Mouse (Mus musculus): ENCODE data around the gene Tnc. TPM values are rescaled to one million over a fixed set of nuclear protein-coding genes. Genes with fewer than 3 reads are reported as not detected.

Tnc gene
- polyA plus RNA-seq, 1 experiment from 2014 or later, result 64.2 TPM

- H3K4me2 ChIP-seq (ENCODE audit: low read length), result no peak overlapping the region
- no peak overlapping the region for H3K27ac ChIP-seq (ENCODE audit: low read length)
- no peak for ATAC-seq
- H3K9me3 ChIP-seq (replicated peaks; ENCODE audit: control insufficient read depth, low read length, poor library complexity, severe bottlenecking), result peaks cover 3% of the 10 kb centered on the region; the same call in 1 of the 2 replicates
- H3K27me3 ChIP-seq (ENCODE audit: control insufficient read depth, insufficient read depth, low read depth, low read length), result no peaks in the 10 kb centered on the region
- no peaks in the 10 kb centered on the region for H3K36me3 ChIP-seq (ENCODE audit: control insufficient read depth, insufficient read depth, low read length)
- no peaks in the 10 kb centered on the region for H3K4me1 ChIP-seq (ENCODE audit: control insufficient read depth, insufficient read depth, low read length)
- no peak overlapping the region for H3K4me3 ChIP-seq (ENCODE audit: low read depth, low read length)
- H3K9ac ChIP-seq (ENCODE audit: low read depth, low read length), result no peak overlapping the region
- WGBS, result 93% methylated on average over 2 of the region's 2 CpGs
These were observed 9.3 kb downstream of the Tnc start for GRCm38 (mm10) chr4:64037513-64037912.

DNA sequence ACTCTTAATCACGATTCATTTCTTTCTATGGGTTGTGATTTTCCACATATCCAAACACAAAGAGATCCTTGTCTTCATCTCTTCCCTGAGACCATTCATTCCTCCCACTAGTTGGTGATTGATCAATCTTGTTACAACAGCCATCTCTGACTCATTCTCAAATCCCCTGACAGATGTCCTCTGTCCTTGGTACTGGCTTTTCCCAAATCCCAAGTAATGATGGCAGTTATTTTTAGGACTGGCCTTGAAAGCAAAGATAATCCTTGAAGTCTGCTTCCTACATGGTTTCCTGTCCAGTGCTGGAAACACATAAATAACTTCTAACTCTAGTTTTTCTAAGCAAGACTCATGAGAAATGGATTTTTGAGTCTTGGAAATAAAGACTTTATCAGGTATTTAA lies 12.1 kb downstream of the Tnc start:
- peaks cover 3% of the 10 kb centered on the region; the same call in 1 of the 2 replicates for H3K9me3 ChIP-seq (replicated peaks; ENCODE audit: control insufficient read depth, low read length, poor library complexity, severe bottlenecking)
- no peaks in the 10 kb centered on the region for H3K36me3 ChIP-seq (ENCODE audit: control insufficient read depth, insufficient read depth, low read length)
- no peak for ATAC-seq
- no peak overlapping the region for H3K9ac ChIP-seq (ENCODE audit: low read depth, low read length)
- 0 out of 2 replicates have a peak, but pooled peaks cover 2% of the 10 kb centered on the region for H3K4me1 ChIP-seq (ENCODE audit: control insufficient read depth, insufficient read depth, low read length)
- no peak overlapping the region for H3K27ac ChIP-seq (ENCODE audit: low read length)
- H3K4me3 ChIP-seq (ENCODE audit: low read depth, low read length), result no peak overlapping the region
- H3K4me2 ChIP-seq (ENCODE audit: low read length), result no peak overlapping the region
- H3K27me3 ChIP-seq (ENCODE audit: control insufficient read depth, insufficient read depth, low read depth, low read length), result no peaks in the 10 kb centered on the region
- 82% methylated on average over 1 of the region's 1 CpGs for WGBS

GRCm38 (mm10) chr4:64033191-64033590 lies 13.6 kb downstream of the Tnc start:
- no peak overlapping the region for H3K4me2 ChIP-seq (ENCODE audit: low read length)
- no peak overlapping the region for H3K4me3 ChIP-seq (ENCODE audit: low read depth, low read length)
- H3K36me3 ChIP-seq (ENCODE audit: control insufficient read depth, insufficient read depth, low read length), result no peaks in the 10 kb centered on the region
- no peak overlapping the region for H3K9ac ChIP-seq (ENCODE audit: low read depth, low read length)
- H3K4me1 ChIP-seq (ENCODE audit: control insufficient read depth, insufficient read depth, low read length), result 0 out of 2 replicates have a peak, but pooled peaks cover 2% of the 10 kb centered on the region
- no peaks in the 10 kb centered on the region for H3K27me3 ChIP-seq (ENCODE audit: control insufficient read depth, insufficient read depth, low read depth, low read length)
- ATAC-seq, result no peak
- peaks cover 3% of the 10 kb centered on the region; the same call in 1 of the 2 replicates for H3K9me3 ChIP-seq (replicated peaks; ENCODE audit: control insufficient read depth, low read length, poor library complexity, severe bottlenecking)
- H3K27ac ChIP-seq (ENCODE audit: low read length), result no peak overlapping the region
- WGBS, result 70% methylated on average over 2 of the region's 2 CpGs

DNA sequence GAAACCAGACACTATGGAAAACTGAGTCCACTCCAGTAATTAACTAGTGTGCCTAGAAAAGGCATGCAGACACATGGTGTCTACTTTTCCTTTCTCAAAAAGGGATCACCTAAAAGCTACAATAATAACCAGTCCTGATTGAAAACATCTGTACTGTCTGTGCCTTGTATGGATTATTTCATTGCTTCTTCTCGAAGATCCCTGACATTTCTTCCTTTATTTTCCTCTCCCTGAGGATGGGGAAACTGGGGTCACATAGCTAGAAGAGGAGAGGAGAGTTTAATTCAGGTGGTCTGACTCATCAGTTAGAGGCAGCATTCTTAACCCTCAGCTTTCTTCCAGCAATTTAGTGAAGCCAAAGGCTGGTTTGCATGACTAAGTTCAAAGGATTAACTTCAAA lies 17.3 kb downstream of the Tnc start:
- Histone ChIP-seq H3K9me3 (replicated peaks; ENCODE audit: control insufficient read depth, low read length, poor library complexity, severe bottlenecking) (no peaks in the 10 kb centered on the region), H3K4me1 (ENCODE audit: control insufficient read depth, insufficient read depth, low read length) (0 out of 2 replicates have a peak, but pooled peaks cover 2% of the 10 kb centered on the region), H3K36me3 (ENCODE audit: control insufficient read depth, insufficient read depth, low read length) (no peaks in the 10 kb centered on the region), H3K4me3 (ENCODE audit: low read depth, low read length) (no peak overlapping the region), H3K4me2 (ENCODE audit: low read length) (no peak overlapping the region), H3K9ac (ENCODE audit: low read depth, low read length) (no peak overlapping the region), H3K27me3 (ENCODE audit: control insufficient read depth, insufficient read depth, low read depth, low read length) (no peaks in the 10 kb centered on the region), H3K27ac (ENCODE audit: low read length) (no peak overlapping the region)
- 48% methylated on average over 1 of the region's 1 CpGs for WGBS
- no peak for ATAC-seq

DNA sequence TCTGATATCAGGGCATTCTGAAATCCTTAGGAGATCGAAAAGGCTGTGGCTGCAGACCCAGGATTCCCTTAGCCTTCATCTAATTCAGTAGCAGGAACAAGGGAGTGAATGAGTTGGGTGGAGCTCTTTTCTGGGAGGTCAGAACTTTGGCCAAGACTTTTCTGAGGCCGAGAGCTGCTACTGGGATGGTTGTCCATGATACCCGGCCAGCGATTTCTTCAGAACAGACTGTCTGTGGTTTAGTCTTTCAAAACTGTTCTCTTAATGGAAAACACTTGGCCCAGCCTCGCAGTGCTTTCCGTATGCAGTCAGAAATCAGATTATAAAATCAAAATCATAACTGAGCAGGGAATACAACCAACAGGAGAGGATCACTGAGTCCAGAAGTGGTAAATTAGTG lies 21.2 kb downstream of the Tnc start:
- H3K27ac ChIP-seq (ENCODE audit: low read length), result no peak overlapping the region
- H3K4me2 ChIP-seq (ENCODE audit: low read length), result no peak overlapping the region
- no peak for ATAC-seq
- no peaks in the 10 kb centered on the region for H3K36me3 ChIP-seq (ENCODE audit: control insufficient read depth, insufficient read depth, low read length)
- no peaks in the 10 kb centered on the region for H3K27me3 ChIP-seq (ENCODE audit: control insufficient read depth, insufficient read depth, low read depth, low read length)
- no peaks in the 10 kb centered on the region for H3K9me3 ChIP-seq (replicated peaks; ENCODE audit: control insufficient read depth, low read length, poor library complexity, severe bottlenecking)
- WGBS, result 88% methylated on average over 6 of the region's 6 CpGs
- H3K4me3 ChIP-seq (ENCODE audit: low read depth, low read length), result no peak overlapping the region
- no peak overlapping the region for H3K9ac ChIP-seq (ENCODE audit: low read depth, low read length)
- H3K4me1 ChIP-seq (ENCODE audit: control insufficient read depth, insufficient read depth, low read length), result 0 out of 2 replicates have a peak, but pooled peaks cover under 1% of the 10 kb centered on the region

- WGBS, result 62% methylated on average over 4 of the region's 4 CpGs
- Histone ChIP-seq H3K9me3 (replicated peaks; ENCODE audit: control insufficient read depth, low read length, poor library complexity, severe bottlenecking) (no peaks in the 10 kb centered on the region), H3K9ac (ENCODE audit: low read depth, low read length) (no peak overlapping the region), H3K27me3 (ENCODE audit: control insufficient read depth, insufficient read depth, low read depth, low read length) (no peaks in the 10 kb centered on the region), H3K27ac (ENCODE audit: low read length) (no peak overlapping the region), H3K36me3 (ENCODE audit: control insufficient read depth, insufficient read depth, low read length) (no peaks in the 10 kb centered on the region), H3K4me2 (ENCODE audit: low read length) (no peak overlapping the region), H3K4me1 (ENCODE audit: control insufficient read depth, insufficient read depth, low read length) (no peaks in the 10 kb centered on the region), H3K4me3 (ENCODE audit: low read depth, low read length) (no peak overlapping the region)
- ATAC-seq, result no peak
These were observed 22.6 kb downstream of the Tnc start for GRCm38 (mm10) chr4:64024041-64024779.

DNA sequence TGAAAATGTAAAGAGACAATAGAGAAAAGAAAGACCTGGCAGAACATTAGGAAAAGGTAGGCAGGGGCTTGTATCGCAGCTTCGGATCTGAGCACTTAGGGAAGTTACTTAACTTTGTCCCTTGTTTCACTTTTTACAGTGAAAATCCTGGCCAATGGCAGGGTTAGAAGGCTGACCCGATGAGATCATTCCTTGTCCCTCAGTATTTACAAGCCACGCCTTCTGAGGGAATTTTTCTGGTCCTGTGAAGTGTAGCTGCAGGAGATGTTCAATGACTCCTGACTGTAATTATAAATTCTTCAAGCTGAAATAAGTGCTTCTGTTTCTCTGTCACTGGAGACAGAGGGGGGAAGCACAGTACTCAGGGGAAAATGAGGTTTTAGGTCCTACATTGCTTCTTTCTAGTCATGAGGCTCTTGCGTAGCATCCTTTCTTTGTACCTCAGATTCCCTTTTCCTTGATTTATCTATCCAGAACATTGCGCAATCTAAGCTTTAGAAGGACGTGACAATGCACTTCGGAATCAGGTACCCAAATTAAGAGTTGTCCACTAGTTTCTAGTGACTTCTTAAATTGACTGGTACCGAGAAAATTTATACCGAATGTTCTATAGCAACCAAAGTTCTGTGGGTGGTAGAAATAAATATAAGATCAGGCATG lies 25.8 kb downstream of the Tnc start:
- Histone ChIP-seq H3K4me3 (ENCODE audit: low read depth, low read length) (no peak overlapping the region), H3K36me3 (ENCODE audit: control insufficient read depth, insufficient read depth, low read length) (no peaks in the 10 kb centered on the region), H3K9ac (ENCODE audit: low read depth, low read length) (no peak overlapping the region), H3K27me3 (ENCODE audit: control insufficient read depth, insufficient read depth, low read depth, low read length) (no peaks in the 10 kb centered on the region), H3K9me3 (replicated peaks; ENCODE audit: control insufficient read depth, low read length, poor library complexity, severe bottlenecking) (no peaks in the 10 kb centered on the region), H3K4me1 (ENCODE audit: control insufficient read depth, insufficient read depth, low read length) (no peaks in the 10 kb centered on the region), H3K4me2 (ENCODE audit: low read length) (no peak overlapping the region), H3K27ac (ENCODE audit: low read length) (no peak overlapping the region)
- no peak for ATAC-seq
- 93% methylated on average over 10 of the region's 10 CpGs for WGBS

DNA sequence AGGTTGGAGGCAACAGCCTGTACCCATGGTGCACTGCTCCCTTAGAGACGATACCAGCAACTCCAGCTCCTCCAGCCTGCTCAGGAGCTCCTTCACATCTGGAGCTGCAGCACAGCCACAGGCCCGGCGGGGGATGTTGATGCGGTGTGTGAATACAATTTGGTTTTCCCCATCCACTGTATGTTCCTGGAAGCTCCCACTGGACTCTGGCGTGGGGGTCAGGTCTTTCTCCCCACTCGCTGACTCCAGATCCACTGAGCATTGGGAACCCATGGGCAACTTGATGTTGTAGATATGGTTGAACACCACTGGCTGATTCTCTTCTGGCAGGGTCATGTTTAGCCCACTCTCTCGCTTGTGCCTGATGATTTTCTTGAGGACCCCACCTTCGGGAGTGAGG lies 26.7 kb downstream of the Tnc start:
- no peak overlapping the region for H3K27ac ChIP-seq (ENCODE audit: low read length)
- H3K27me3 ChIP-seq (ENCODE audit: control insufficient read depth, insufficient read depth, low read depth, low read length), result no peaks in the 10 kb centered on the region
- H3K9me3 ChIP-seq (replicated peaks; ENCODE audit: control insufficient read depth, low read length, poor library complexity, severe bottlenecking), result no peaks in the 10 kb centered on the region
- WGBS, result 91% methylated on average over 8 of the region's 8 CpGs
- H3K36me3 ChIP-seq (ENCODE audit: control insufficient read depth, insufficient read depth, low read length), result no peaks in the 10 kb centered on the region
- H3K4me2 ChIP-seq (ENCODE audit: low read length), result no peak overlapping the region
- no peak for ATAC-seq
- no peak overlapping the region for H3K9ac ChIP-seq (ENCODE audit: low read depth, low read length)
- no peak overlapping the region for H3K4me3 ChIP-seq (ENCODE audit: low read depth, low read length)
- H3K4me1 ChIP-seq (ENCODE audit: control insufficient read depth, insufficient read depth, low read length), result no peaks in the 10 kb centered on the region

DNA sequence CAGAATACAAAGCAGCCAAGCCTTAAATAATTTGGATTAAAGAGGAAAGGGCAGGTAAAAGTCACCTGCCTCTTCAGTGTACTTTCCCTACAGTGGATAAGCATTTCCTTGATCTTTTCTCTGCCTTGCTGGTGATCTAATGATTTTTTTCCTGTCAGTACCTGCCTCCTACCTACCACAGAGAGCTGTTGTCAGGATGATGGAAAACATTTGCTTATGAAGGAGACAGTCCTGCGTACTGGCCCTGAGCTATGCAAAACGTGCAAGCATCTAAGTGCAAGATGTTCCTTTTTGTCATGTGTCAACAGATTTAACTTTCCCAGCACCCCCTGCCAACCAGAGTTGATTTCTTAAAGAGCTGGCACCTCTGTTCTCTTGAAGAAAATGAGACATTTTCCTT lies 35.5 kb downstream of the Tnc start:
- H3K36me3 ChIP-seq (ENCODE audit: control insufficient read depth, insufficient read depth, low read length), result no peaks in the 10 kb centered on the region
- H3K9ac ChIP-seq (ENCODE audit: low read depth, low read length), result no peak overlapping the region
- H3K4me2 ChIP-seq (ENCODE audit: low read length), result no peak overlapping the region
- no peak for ATAC-seq
- H3K9me3 ChIP-seq (replicated peaks; ENCODE audit: control insufficient read depth, low read length, poor library complexity, severe bottlenecking), result no peaks in the 10 kb centered on the region
- H3K27ac ChIP-seq (ENCODE audit: low read length), result no peak overlapping the region
- H3K4me1 ChIP-seq (ENCODE audit: control insufficient read depth, insufficient read depth, low read length), result no peaks in the 10 kb centered on the region
- WGBS, result 45% methylated on average over 2 of the region's 2 CpGs
- no peaks in the 10 kb centered on the region for H3K27me3 ChIP-seq (ENCODE audit: control insufficient read depth, insufficient read depth, low read depth, low read length)
- no peak overlapping the region for H3K4me3 ChIP-seq (ENCODE audit: low read depth, low read length)

Data from midbrain, embryonic 16.5 days (tissue).